Mouse (Mus musculus) erythroblast, embryonic 14.5 days (primary cell): Measurements from ENCODE around the gene Lrr1.

Experiments used
- GATA1 ChIP-seq: IDR thresholded peaks from 2 replicates; pipeline ENCODE4 v1.6.1; 2012; ENCODE audit warnings: low read length, inconsistent platforms, mixed read lengths
- TAL1 ChIP-seq: IDR thresholded peaks from 3 replicates; pipeline ENCODE4 v1.6.1; 2012; ENCODE audit warnings: low read length, inconsistent platforms, mixed read lengths

GRCm38 (mm10) chr12:69207396-69207795, 38.8 kb downstream of the Lrr1 start:
- TF ChIP-seq TAL1 = no peak
- no peak for TF ChIP-seq GATA1
